Mouse (Mus musculus) CH12.LX (cell line): ENCODE results near the gene Kif23. TPM values are rescaled to one million over a fixed set of nuclear protein-coding genes. Genes with fewer than 3 reads are reported as not detected.

ENCODE experiments used
- DNase-seq: peaks from one replicate; pipeline ENCODE4 v3.0.0-alpha.2; 2013; ENCODE audit errors: extremely low read depth
- H3K27ac ChIP-seq: 2 replicates; pipeline ENCODE4 v1.5.1; 2012; ENCODE audit warnings: low read depth, mild to moderate bottlenecking, control low read depth, moderate library complexity; ENCODE audit not compliant: insufficient read depth
- H3K27me3 ChIP-seq: replicated peaks from 2 replicates; pipeline ENCODE3; 2012; ENCODE audit warnings: inconsistent platforms
- H3K36me3 ChIP-seq, 2 experiments: replicated peaks in 1 of 2; 2 replicates each; pipeline versions ENCODE3 to v1.6.1; 2012; ENCODE audit warnings: inconsistent platforms in 1 of 2, low read length in 1 of 2, mild to moderate bottlenecking in 1 of 2, mixed read lengths in 1 of 2, moderate library complexity in 1 of 2; ENCODE audit not compliant: control insufficient read depth in 1 of 2, insufficient read depth in 1 of 2
- H3K4me1 ChIP-seq, 2 experiments: 2 replicates each; pipeline ENCODE4 v1.6.1; 2012; ENCODE audit warnings: inconsistent platforms in 1 of 2, moderate library complexity in 1 of 2; ENCODE audit not compliant: insufficient read depth in 2 of 2, control insufficient read depth in 1 of 2
- H3K4me2 ChIP-seq: 2 replicates; pipeline ENCODE4 v1.6.1; 2012; ENCODE audit warnings: low read depth, mild to moderate bottlenecking, control low read depth; ENCODE audit not compliant: poor library complexity, insufficient read depth, severe bottlenecking
- H3K4me3 ChIP-seq, 3 experiments: fragments of 150-350 bp in 1 of 3; sonication (generic) in 1 of 3; replicated peaks in 1 of 3; 2 replicates each; pipeline versions ENCODE3 to v1.5.1; 2011 to 2012; ENCODE audit warnings: low read depth in 2 of 3, low read length in 2 of 3, mild to moderate bottlenecking in 2 of 3, moderate library complexity in 2 of 3, control low read depth in 1 of 3, improper control_type of control experiment in 1 of 3, inconsistent platforms in 1 of 3, mixed read lengths in 1 of 3; ENCODE audit not compliant: poor library complexity in 1 of 3
- H3K79me2 ChIP-seq: replicated peaks from 2 replicates; pipeline ENCODE4 v1.6.1; 2012; ENCODE audit warnings: mild to moderate bottlenecking, moderate library complexity; ENCODE audit not compliant: control insufficient read depth, poor library complexity, insufficient read depth, severe bottlenecking; ENCODE audit errors: extremely low read depth
- H3K9ac ChIP-seq: 2 replicates; pipeline ENCODE4 v1.6.1; 2012; ENCODE audit warnings: low read depth, mild to moderate bottlenecking, control low read depth, moderate library complexity; ENCODE audit not compliant: insufficient read depth
- H3K9me3 ChIP-seq: replicated peaks from 2 replicates; pipeline ENCODE3; 2012; ENCODE audit warnings: low read length, inconsistent platforms, mixed read lengths
- BHLHE40 ChIP-seq: IDR thresholded peaks from 2 replicates; pipeline ENCODE4 v1.6.1; 2011; ENCODE audit warnings: mild to moderate bottlenecking, low read depth, low read length, improper control_type of control experiment
- CHD1 ChIP-seq: IDR thresholded peaks from 2 replicates; pipeline ENCODE4 v1.6.1; 2012; ENCODE audit warnings: low read depth, low read length, improper control_type of control experiment, inconsistent platforms
- CHD2 ChIP-seq: IDR thresholded peaks from 2 replicates; pipeline ENCODE4 v1.6.1; 2011; ENCODE audit warnings: low read length, improper control_type of control experiment
- E2F4 ChIP-seq: IDR thresholded peaks from 2 replicates; pipeline ENCODE4 v1.6.1; 2011; ENCODE audit warnings: low read depth, low read length, improper control_type of control experiment; ENCODE audit not compliant: insufficient replicate concordance
- ELF1 ChIP-seq: IDR thresholded peaks from 2 replicates; pipeline ENCODE4 v1.6.1; 2014; ENCODE audit warnings: low read depth, mild to moderate bottlenecking, inconsistent platforms, low read length, improper control_type of control experiment
- EP300 ChIP-seq: IDR thresholded peaks from 2 replicates; pipeline ENCODE4 v1.6.1; 2011; ENCODE audit warnings: low read length, improper control_type of control experiment
- HCFC1 ChIP-seq: IDR thresholded peaks from 2 replicates; pipeline ENCODE4 v1.6.1; 2012; ENCODE audit warnings: low read depth, mild to moderate bottlenecking, inconsistent platforms, low read length, improper control_type of control experiment
- IRF4 ChIP-seq: IDR thresholded peaks from 2 replicates; pipeline ENCODE4 v1.6.1; 2014; ENCODE audit warnings: low read depth, mild to moderate bottlenecking, inconsistent platforms, low read length, improper control_type of control experiment
- JUN ChIP-seq: IDR thresholded peaks from 2 replicates; pipeline ENCODE4 v1.6.1; 2011; ENCODE audit warnings: low read depth, mild to moderate bottlenecking, low read length, improper control_type of control experiment, moderate library complexity; ENCODE audit not compliant: insufficient read depth
- JUND ChIP-seq: conservative IDR thresholded peaks from 2 replicates; pipeline ENCODE4 v1.6.1; 2011; ENCODE audit warnings: low read depth, low read length, improper control_type of control experiment
- KAT2A ChIP-seq: IDR thresholded peaks from 2 replicates; pipeline ENCODE4 v1.6.1; 2012; ENCODE audit warnings: low read length, improper control_type of control experiment, inconsistent platforms; ENCODE audit not compliant: insufficient replicate concordance
- MAFK ChIP-seq: IDR thresholded peaks from 2 replicates; pipeline ENCODE4 v1.6.1; 2011; ENCODE audit warnings: low read length, improper control_type of control experiment; ENCODE audit not compliant: insufficient replicate concordance
- MAX ChIP-seq: IDR thresholded peaks from 2 replicates; pipeline ENCODE4 v1.6.1; 2011; ENCODE audit warnings: low read length, improper control_type of control experiment
- MAZ ChIP-seq: IDR thresholded peaks from 2 replicates; pipeline ENCODE4 v1.6.1; 2012; ENCODE audit warnings: low read depth, mild to moderate bottlenecking, inconsistent platforms, low read length, improper control_type of control experiment, moderate library complexity
- MEF2A ChIP-seq: IDR thresholded peaks from 2 replicates; pipeline ENCODE4 v1.6.1; 2014; ENCODE audit warnings: low read depth, mild to moderate bottlenecking, inconsistent platforms, low read length, improper control_type of control experiment, borderline replicate concordance
- MXI1 ChIP-seq: IDR thresholded peaks from 2 replicates; pipeline ENCODE4 v1.6.1; 2011; ENCODE audit warnings: mild to moderate bottlenecking, low read depth, low read length, improper control_type of control experiment
- MYC ChIP-seq: IDR thresholded peaks from 2 replicates; pipeline ENCODE4 v1.6.1; 2011; ENCODE audit warnings: low read depth, mild to moderate bottlenecking, improper control_type of control experiment, low read length
- NELFE ChIP-seq: IDR thresholded peaks from 2 replicates; pipeline ENCODE4 v1.6.1; 2011; ENCODE audit warnings: low read depth, low read length, improper control_type of control experiment
- NRF1 ChIP-seq: IDR thresholded peaks from 2 replicates; pipeline ENCODE4 v1.6.1; 2014; ENCODE audit warnings: low read depth, mild to moderate bottlenecking, inconsistent platforms, low read length, improper control_type of control experiment, moderate library complexity
- PAX5 ChIP-seq: IDR thresholded peaks from 2 replicates; pipeline ENCODE4 v1.6.1; 2012; ENCODE audit warnings: low read length, inconsistent platforms, mixed read lengths
- RCOR1 ChIP-seq: conservative IDR thresholded peaks from 2 replicates; pipeline ENCODE4 v1.6.1; 2012; ENCODE audit warnings: low read depth, mild to moderate bottlenecking, inconsistent platforms, low read length, improper control_type of control experiment
- SMC3 ChIP-seq: IDR thresholded peaks from 2 replicates; pipeline ENCODE4 v1.6.1; 2011; ENCODE audit warnings: low read depth, low read length, improper control_type of control experiment
- TBP ChIP-seq: conservative IDR thresholded peaks from 2 replicates; pipeline ENCODE4 v1.6.1; 2011; ENCODE audit warnings: low read depth, low read length, improper control_type of control experiment
- TCF12 ChIP-seq: IDR thresholded peaks from 2 replicates; pipeline ENCODE4 v1.6.1; 2014; ENCODE audit warnings: low read depth, mild to moderate bottlenecking, inconsistent platforms, low read length, improper control_type of control experiment
- UBTF ChIP-seq: IDR thresholded peaks from 2 replicates; pipeline ENCODE4 v1.6.1; 2012; ENCODE audit warnings: low read depth, mild to moderate bottlenecking, inconsistent platforms, low read length, improper control_type of control experiment, moderate library complexity
- USF1 ChIP-seq: IDR thresholded peaks from 2 replicates; pipeline ENCODE4 v1.6.1; 2014; ENCODE audit warnings: low read depth, mild to moderate bottlenecking, inconsistent platforms, low read length, improper control_type of control experiment
- USF2 ChIP-seq: conservative IDR thresholded peaks from 2 replicates; pipeline ENCODE4 v1.6.1; 2011; ENCODE audit warnings: low read depth, low read length, improper control_type of control experiment
- ZC3H11A ChIP-seq: IDR thresholded peaks from 2 replicates; pipeline ENCODE4 v1.6.1; 2012; ENCODE audit warnings: low read depth, mild to moderate bottlenecking, inconsistent platforms, low read length, improper control_type of control experiment
- ZKSCAN1 ChIP-seq: IDR thresholded peaks from 2 replicates; pipeline ENCODE4 v1.6.1; 2012; ENCODE audit warnings: low read depth, inconsistent platforms, low read length, improper control_type of control experiment, borderline replicate concordance
- ZMIZ1 ChIP-seq: IDR thresholded peaks from 2 replicates; pipeline ENCODE4 v1.6.1; 2012; ENCODE audit warnings: low read depth, mild to moderate bottlenecking, inconsistent platforms, low read length, improper control_type of control experiment
- dilution Hi-C: fragments of 300-500 bp; cut with MboI; formaldehyde crosslinking; loops from 2 replicates; pipeline ENCODE4 v1.14.3; 2020; ENCODE audit warnings: low sequenced_read_pairs; ENCODE audit not compliant: extremely low pct_unique_long_range_greater_than_20kb, extremely low pct_ligation_motif_present
- in situ Hi-C: fragments of 300-500 bp; cut with MboI; formaldehyde crosslinking; loops from 3 replicates; pipeline ENCODE4 v1.14.3; 2019; ENCODE audit warnings: low sequenced_read_pairs, low pct_ligation_motif_present, low pct_unique_long_range_greater_than_20kb, mixed read lengths
- polyA plus RNA-seq: library from polyadenylated mRNA; unstranded; fragments of >175 nt; gene quantifications from 2 replicates; pipeline ENCODE4 v1.2.1, GENCODE M21; 2012; ENCODE audit warnings: low read depth; ENCODE audit not compliant: insufficient read length
- total RNA-seq, 2 experiments: library from RNA; depleted of rRNA; stranded (reverse); fragments of 300-350 nt in 1 of 2; fragments of >200 nt in 1 of 2; gene quantifications; 2 replicates each; pipeline ENCODE4 v1.2.3; 2012 to 2014

Gene Kif23
- total and polyA plus RNA-seq, 3 experiments: 50.6 to 133 (median 96.2) TPM

- Histone ChIP-seq H3K9ac (peak overlapping the region; percentile 87), H3K4me1 (peaks cover 7 to 32% of the 10 kb centered on the region in 2 experiments; a peak in 3 of 4 replicates), H3K27ac (peak overlapping the region; percentile 93), H3K4me2 (peak overlapping the region; percentile 63), H3K27me3 (no peaks in the 10 kb centered on the region), H3K36me3 (peaks cover 55 to 74% of the 10 kb centered on the region in 2 experiments), H3K79me2 (peaks cover 10% of the 10 kb centered on the region), H3K9me3 (no peaks in the 10 kb centered on the region), H3K4me3 (peak overlapping the region; percentile 70 to 95 (median 78))
- in situ Hi-C loops: no loop called here
- DNase-seq: no peak
- TF ChIP-seq BHLHE40: peak; percentile 30; the same call in 1 of the 2 replicates
- no peak for TF ChIP-seq MAX
- dilution Hi-C loops: no loop called here
These were observed 31.7 kb downstream of the Kif23 start for GRCm38 (mm10) chr9:61914917-61915300.

- H3K36me3 ChIP-seq: peaks cover 51 to 72% of the 10 kb centered on the region in 2 experiments
- DNase-seq: peak; percentile 98
- H3K4me3 ChIP-seq: peak within 1 kb of the TSS; percentile 74 to 95 (median 87)
- H3K27me3 ChIP-seq: no peaks in the 10 kb centered on the region
- peaks cover 10% of the 10 kb centered on the region for H3K79me2 ChIP-seq
- dilution Hi-C loops (no loop called here), in situ Hi-C loops (no loop called here)
- peak within 1 kb of the TSS; percentile 94 for H3K9ac ChIP-seq
- H3K4me2 ChIP-seq: peak within 1 kb of the TSS; percentile 77
- H3K27ac ChIP-seq: peak within 1 kb of the TSS; percentile 93
- H3K4me1 ChIP-seq: peaks cover 7 to 27% of the 10 kb centered on the region in 2 experiments; a peak in 3 of 4 replicates
- no peaks in the 10 kb centered on the region for H3K9me3 ChIP-seq
- TF ChIP-seq CHD1: no peak
- peak; percentile 98 for TF ChIP-seq NELFE
- TF ChIP-seq JUND: no peak; the same call in 1 of the 2 replicates
- 0 out of 2 replicates have a peak, but pooled peaks have one; percentile 34 for TF ChIP-seq MAZ
- TF ChIP-seq PAX5: no peak
- TF ChIP-seq USF2: peak; percentile 49
- TF ChIP-seq E2F4: 0 out of 2 replicates have a peak, but pooled peaks have one; percentile 38
- peak; percentile 93 for TF ChIP-seq MYC
- no peak for TF ChIP-seq JUN
- TF ChIP-seq CHD2: peak; percentile 62; the same call in 1 of the 2 replicates
- peak; percentile 51; the same call in 1 of the 2 replicates for TF ChIP-seq RCOR1
- TF ChIP-seq EP300: no peak
- TF ChIP-seq MAFK: no peak
- TF ChIP-seq NRF1: peak; percentile 81
- peak; percentile 30; the same call in 1 of the 2 replicates for TF ChIP-seq BHLHE40
- TF ChIP-seq ELF1: peak; percentile 95
- peak; percentile 68 for TF ChIP-seq MAX
- peak; percentile 70 for TF ChIP-seq USF1
- no peak for TF ChIP-seq ZKSCAN1
- TF ChIP-seq SMC3: no peak
- peak; percentile 87 for TF ChIP-seq HCFC1
- TF ChIP-seq TCF12: peak; percentile 93
- TF ChIP-seq ZMIZ1: peak; percentile 96
- peak; percentile 88 for TF ChIP-seq MXI1
- TF ChIP-seq IRF4: peak; percentile 35; the same call in 1 of the 2 replicates
- no peak for TF ChIP-seq ZC3H11A
- peak; percentile 87; the same call in 1 of the 2 replicates for TF ChIP-seq KAT2A
- TF ChIP-seq MEF2A: peak; percentile 40
- TF ChIP-seq UBTF: peak; percentile 69; the same call in 1 of the 2 replicates
- peak; percentile 97 for TF ChIP-seq TBP
These were observed 32.2 kb downstream of the Kif23 start, which contains the start of gene Rplp1 for GRCm38 (mm10) chr9:61914203-61914916. TSS of gene Rplp1 (minus strand) at chr9:61914542.
